Mouse (Mus musculus): ENCODE results near the gene Scn10a.

The Scn10a gene

GRCm38 (mm10) chr9:119574366-119574765 lies 144.8 kb downstream of the Scn10a start:
- DNase-seq (ENCODE audit: low read depth, low spot score): no peak

- DNase-seq (ENCODE audit: low read depth, low spot score): no peak
These were observed 146.1 kb downstream of the Scn10a start for GRCm38 (mm10) chr9:119573009-119573408.

- no peak for DNase-seq (ENCODE audit: low read depth, low spot score)
These were observed 147.7 kb downstream of the Scn10a start for GRCm38 (mm10) chr9:119571411-119571888.

GRCm38 (mm10) chr9:119570652-119571051 lies 148.5 kb downstream of the Scn10a start:
- DNase-seq (ENCODE audit: low read depth, low spot score): no peak

- no peak for DNase-seq (ENCODE audit: low read depth, low spot score)
These were observed 150.4 kb downstream of the Scn10a start for GRCm38 (mm10) chr9:119568732-119569131.

- no peak for DNase-seq (ENCODE audit: low read depth, low spot score)
These were observed 151.3 kb downstream of the Scn10a start for GRCm38 (mm10) chr9:119567800-119568199.

GRCm38 (mm10) chr9:119566214-119566613 lies 152.9 kb downstream of the Scn10a start:
- DNase-seq (ENCODE audit: low read depth, low spot score): no peak

GRCm38 (mm10) chr9:119564803-119565202 lies 154.3 kb downstream of the Scn10a start:
- DNase-seq (ENCODE audit: low read depth, low spot score): no peak

GRCm38 (mm10) chr9:119563617-119564016 lies 155.5 kb downstream of the Scn10a start:
- no peak for DNase-seq (ENCODE audit: low read depth, low spot score)

GRCm38 (mm10) chr9:119562256-119562655 lies 156.9 kb downstream of the Scn10a start:
- DNase-seq (ENCODE audit: low read depth, low spot score): no peak

GRCm38 (mm10) chr9:119561746-119562145 lies 157.4 kb downstream of the Scn10a start:
- no peak for DNase-seq (ENCODE audit: low read depth, low spot score)

- DNase-seq (ENCODE audit: low read depth, low spot score): no peak
These were observed 159.4 kb downstream of the Scn10a start for GRCm38 (mm10) chr9:119559537-119560276.

Measured in CD4-positive helper T cell, adult 2 months (primary cell).